Mouse (Mus musculus): ENCODE measurements around the gene Endov. TPM values are rescaled to one million over a fixed set of nuclear protein-coding genes. Genes with fewer than 3 reads are reported as not detected.

The Endov gene
- polyA plus RNA-seq, 1 experiment, result 1.2 TPM

DNA sequence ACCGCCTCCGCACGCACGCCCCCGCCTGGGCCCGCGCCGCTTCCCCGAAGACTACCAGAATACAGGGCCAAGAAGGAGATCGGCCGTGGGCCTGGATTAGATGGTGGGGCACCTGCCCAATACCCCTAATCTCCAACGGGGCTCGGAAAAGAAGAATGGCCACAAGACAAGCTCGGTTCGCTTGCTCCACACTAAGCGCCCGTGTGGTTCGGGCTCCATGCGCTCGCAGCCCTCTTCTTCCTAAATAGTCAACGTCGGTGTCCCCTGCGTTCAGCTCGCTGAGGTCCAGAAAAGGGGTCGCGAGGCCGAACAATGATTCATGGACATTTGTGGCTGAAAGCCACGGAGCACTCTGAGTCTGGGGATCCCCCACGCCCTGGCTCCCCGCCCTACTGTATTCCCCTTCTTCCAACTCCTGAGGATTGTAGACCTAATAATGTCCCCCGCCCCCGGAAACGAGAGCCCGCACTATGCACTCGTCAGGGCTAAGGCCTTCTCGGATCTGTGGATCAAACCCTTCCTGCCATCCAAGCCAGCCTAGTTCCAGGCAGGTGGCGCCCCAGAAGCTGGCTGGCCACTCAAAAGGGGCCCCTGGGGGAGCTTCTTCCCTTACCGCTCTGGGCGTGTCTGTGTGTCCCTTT is 56.9 kb downstream of the Endov start:
- H3K27me3 ChIP-seq (ENCODE audit: control insufficient read depth), result peaks cover 90% of the 10 kb centered on the region
- H3K4me3 ChIP-seq (replicated peaks), result no peak overlapping the region
- H3K4me1 ChIP-seq (ENCODE audit: control insufficient read depth), result no peaks in the 10 kb centered on the region; the same call in 1 of the 2 replicates
- no peaks in the 10 kb centered on the region for H3K36me3 ChIP-seq (ENCODE audit: control insufficient read depth)
- TF ChIP-seq TAL1 (IDR thresholded peaks at IDR 0.05; ENCODE audit: low read length), result no peak
- no peak for TF ChIP-seq GATA1 (IDR thresholded peaks at IDR 0.05; ENCODE audit: low read length)
- peaks cover 10% of the 10 kb centered on the region; the same call in 1 of the 2 replicates for H3K9me3 ChIP-seq (ENCODE audit: control insufficient read depth, low read length)

DNA sequence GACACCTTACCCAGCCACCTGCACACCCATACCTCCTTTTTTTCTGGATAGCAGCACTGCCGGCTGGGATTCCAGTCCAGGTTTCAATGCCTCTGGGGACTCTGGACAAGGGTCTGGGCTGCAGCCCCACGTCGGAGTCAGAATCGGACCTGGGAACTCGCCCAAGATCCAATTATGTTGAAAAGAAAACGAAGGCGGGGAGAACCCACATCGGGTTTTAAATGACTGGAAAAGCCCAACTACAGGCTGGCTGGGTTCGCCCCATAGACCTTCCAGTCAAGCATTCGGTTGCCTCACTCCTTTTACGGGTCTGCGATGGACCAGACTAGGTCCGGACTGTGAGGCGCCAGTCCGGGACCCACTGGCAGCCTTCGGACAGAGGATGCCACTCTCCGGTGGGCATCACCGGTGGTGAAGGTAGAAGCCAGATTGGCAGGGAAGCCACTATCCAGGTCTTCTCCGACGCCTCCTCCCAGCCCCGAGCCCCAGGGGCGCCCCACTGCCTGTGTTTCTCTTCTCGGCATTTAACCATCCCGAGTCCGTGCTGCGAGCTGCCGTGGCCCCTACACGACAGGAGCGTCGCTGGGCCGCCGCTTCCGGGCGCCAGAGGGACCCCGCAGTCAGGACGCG is 57.7 kb downstream of the Endov start:
- H3K36me3 ChIP-seq (ENCODE audit: control insufficient read depth), result no peaks in the 10 kb centered on the region
- TF ChIP-seq TAL1 (IDR thresholded peaks at IDR 0.05; ENCODE audit: low read length), result no peak
- no peak for TF ChIP-seq GATA1 (IDR thresholded peaks at IDR 0.05; ENCODE audit: low read length)
- H3K27me3 ChIP-seq (ENCODE audit: control insufficient read depth), result peaks cover 82% of the 10 kb centered on the region
- H3K4me3 ChIP-seq (replicated peaks), result no peak overlapping the region
- H3K4me1 ChIP-seq (ENCODE audit: control insufficient read depth), result no peaks in the 10 kb centered on the region; the same call in 1 of the 2 replicates
- peaks cover 10% of the 10 kb centered on the region; the same call in 1 of the 2 replicates for H3K9me3 ChIP-seq (ENCODE audit: control insufficient read depth, low read length)

DNA sequence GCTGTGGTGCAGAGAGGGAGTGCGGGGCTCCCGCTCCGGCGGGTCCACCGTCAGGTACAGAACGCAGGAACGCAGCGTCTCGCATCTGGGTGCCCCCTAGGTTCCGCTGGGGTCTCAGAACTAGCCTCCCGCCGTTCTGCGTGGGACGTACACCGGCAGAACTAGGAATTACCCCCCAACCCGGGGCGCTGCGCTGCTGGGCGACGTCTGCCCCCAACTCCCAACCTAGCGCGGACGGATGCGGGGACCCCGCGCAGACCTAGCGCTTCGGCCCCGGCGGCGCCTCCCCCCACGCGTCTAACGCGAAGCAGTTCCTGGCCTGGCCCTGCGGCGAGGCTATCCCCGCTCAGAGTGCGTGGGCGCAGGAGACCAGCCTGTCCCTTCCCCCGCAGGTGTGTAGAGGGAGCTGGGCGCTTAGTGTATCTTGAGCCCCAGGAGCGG is 58.2 kb downstream of the Endov start:
- Histone ChIP-seq H3K9me3 (ENCODE audit: control insufficient read depth, low read length) (peaks cover 10% of the 10 kb centered on the region; the same call in 1 of the 2 replicates), H3K27me3 (ENCODE audit: control insufficient read depth) (peaks cover 78% of the 10 kb centered on the region), H3K36me3 (ENCODE audit: control insufficient read depth) (no peaks in the 10 kb centered on the region), H3K4me1 (ENCODE audit: control insufficient read depth) (no peaks in the 10 kb centered on the region; the same call in 1 of the 2 replicates), H3K4me3 (replicated peaks) (no peak overlapping the region)
- TF ChIP-seq GATA1 (IDR thresholded peaks at IDR 0.05; ENCODE audit: low read length), result no peak
- TF ChIP-seq TAL1 (IDR thresholded peaks at IDR 0.05; ENCODE audit: low read length), result no peak

DNA sequence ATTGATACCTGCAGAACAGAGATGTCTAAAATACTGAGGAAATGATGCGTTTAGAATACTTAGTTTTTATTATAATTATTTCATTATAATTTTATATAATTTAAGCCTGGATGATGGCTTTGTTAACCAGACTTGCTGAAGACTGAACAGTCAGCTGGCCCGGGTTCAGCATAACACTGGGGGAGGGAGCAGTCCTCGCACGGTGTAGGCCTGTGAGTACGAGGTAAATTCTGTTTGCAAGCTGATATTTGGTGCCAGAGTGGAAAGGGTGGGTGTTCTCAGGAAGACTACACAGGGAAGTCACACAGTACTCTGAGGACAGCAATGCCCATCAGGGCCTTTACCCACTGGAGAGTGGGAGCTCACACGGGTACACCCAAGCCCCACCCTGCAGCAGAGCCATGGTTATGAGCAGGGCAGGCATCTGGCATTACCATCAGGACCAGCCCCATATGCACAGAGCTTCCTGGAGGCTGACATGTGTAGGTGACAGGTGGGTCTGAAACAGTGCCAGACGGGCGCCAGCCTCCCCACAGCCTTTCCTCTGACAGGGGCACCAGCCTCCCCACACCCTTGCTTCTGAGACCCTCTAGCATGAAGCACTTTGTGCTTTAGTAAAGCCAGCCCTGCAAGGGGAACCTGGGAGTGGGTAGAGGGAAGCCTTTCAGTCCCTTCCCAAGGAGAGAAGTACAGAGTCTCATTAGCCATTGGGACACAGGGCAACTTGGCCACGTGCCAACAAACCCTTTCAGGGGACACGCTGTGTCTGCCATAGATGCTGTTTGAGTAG is 59.6 kb downstream of the Endov start:
- Histone ChIP-seq H3K9me3 (ENCODE audit: control insufficient read depth, low read length) (peaks cover 10% of the 10 kb centered on the region; the same call in 1 of the 2 replicates), H3K4me1 (ENCODE audit: control insufficient read depth) (no peaks in the 10 kb centered on the region; the same call in 1 of the 2 replicates), H3K36me3 (ENCODE audit: control insufficient read depth) (no peaks in the 10 kb centered on the region), H3K27me3 (ENCODE audit: control insufficient read depth) (peaks cover 65% of the 10 kb centered on the region), H3K4me3 (replicated peaks) (no peak overlapping the region)
- TF ChIP-seq TAL1 (IDR thresholded peaks at IDR 0.05; ENCODE audit: low read length), result no peak
- TF ChIP-seq GATA1 (IDR thresholded peaks at IDR 0.05; ENCODE audit: low read length), result no peak

DNA sequence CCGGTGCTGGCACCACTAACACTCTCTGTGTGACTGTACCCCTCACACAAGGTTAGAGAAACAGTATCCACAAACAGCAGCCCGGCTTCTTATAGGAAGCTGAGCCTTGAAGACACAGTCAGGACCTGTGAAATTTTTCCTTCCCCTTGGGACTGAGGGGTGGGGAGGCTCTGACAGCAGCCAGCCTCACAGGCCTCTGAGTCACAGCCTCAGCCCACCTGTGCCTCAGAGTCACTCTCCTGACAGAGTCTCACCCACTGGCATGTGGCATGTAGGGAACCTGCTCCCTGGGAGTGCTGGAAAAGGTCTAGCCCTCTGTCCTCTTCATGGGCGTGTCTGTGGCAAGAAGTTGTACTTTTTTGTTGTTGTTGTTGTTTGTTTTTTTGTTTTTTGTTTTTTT is 60.3 kb downstream of the Endov start:
- H3K4me1 ChIP-seq (ENCODE audit: control insufficient read depth), result no peaks in the 10 kb centered on the region; the same call in 1 of the 2 replicates
- no peaks in the 10 kb centered on the region for H3K36me3 ChIP-seq (ENCODE audit: control insufficient read depth)
- no peak for TF ChIP-seq TAL1 (IDR thresholded peaks at IDR 0.05; ENCODE audit: low read length)
- TF ChIP-seq GATA1 (IDR thresholded peaks at IDR 0.05; ENCODE audit: low read length), result no peak
- H3K4me3 ChIP-seq (replicated peaks), result no peak overlapping the region
- peaks cover 10% of the 10 kb centered on the region; the same call in 1 of the 2 replicates for H3K9me3 ChIP-seq (ENCODE audit: control insufficient read depth, low read length)
- H3K27me3 ChIP-seq (ENCODE audit: control insufficient read depth), result peaks cover 60% of the 10 kb centered on the region

DNA sequence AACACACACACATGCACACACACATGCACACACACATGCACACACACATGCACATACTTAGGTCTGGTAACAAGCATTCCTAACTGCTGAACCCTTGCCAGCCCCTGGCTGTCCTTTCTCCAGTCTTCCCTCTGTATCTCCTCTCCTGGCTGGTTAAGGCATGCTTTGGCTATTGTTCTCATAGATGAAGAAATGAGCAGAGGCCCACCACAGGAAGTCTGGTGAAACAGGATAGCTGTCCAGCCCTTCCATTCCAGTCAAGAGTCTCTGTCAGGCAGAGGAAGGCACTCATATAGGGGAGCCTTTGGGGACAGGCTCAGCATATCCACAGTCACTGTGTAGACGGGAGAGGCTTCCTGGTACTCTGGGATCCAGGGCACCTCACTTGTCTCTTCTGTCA is 61.2 kb downstream of the Endov start:
- Histone ChIP-seq H3K36me3 (ENCODE audit: control insufficient read depth) (no peaks in the 10 kb centered on the region), H3K9me3 (ENCODE audit: control insufficient read depth, low read length) (peaks cover 8% of the 10 kb centered on the region; the same call in 1 of the 2 replicates), H3K4me1 (ENCODE audit: control insufficient read depth) (no peaks in the 10 kb centered on the region; the same call in 1 of the 2 replicates), H3K4me3 (replicated peaks) (no peak overlapping the region), H3K27me3 (ENCODE audit: control insufficient read depth) (peaks cover 56% of the 10 kb centered on the region)
- TF ChIP-seq TAL1 (IDR thresholded peaks at IDR 0.05; ENCODE audit: low read length) (no peak), GATA1 (IDR thresholded peaks at IDR 0.05; ENCODE audit: low read length) (no peak)

DNA sequence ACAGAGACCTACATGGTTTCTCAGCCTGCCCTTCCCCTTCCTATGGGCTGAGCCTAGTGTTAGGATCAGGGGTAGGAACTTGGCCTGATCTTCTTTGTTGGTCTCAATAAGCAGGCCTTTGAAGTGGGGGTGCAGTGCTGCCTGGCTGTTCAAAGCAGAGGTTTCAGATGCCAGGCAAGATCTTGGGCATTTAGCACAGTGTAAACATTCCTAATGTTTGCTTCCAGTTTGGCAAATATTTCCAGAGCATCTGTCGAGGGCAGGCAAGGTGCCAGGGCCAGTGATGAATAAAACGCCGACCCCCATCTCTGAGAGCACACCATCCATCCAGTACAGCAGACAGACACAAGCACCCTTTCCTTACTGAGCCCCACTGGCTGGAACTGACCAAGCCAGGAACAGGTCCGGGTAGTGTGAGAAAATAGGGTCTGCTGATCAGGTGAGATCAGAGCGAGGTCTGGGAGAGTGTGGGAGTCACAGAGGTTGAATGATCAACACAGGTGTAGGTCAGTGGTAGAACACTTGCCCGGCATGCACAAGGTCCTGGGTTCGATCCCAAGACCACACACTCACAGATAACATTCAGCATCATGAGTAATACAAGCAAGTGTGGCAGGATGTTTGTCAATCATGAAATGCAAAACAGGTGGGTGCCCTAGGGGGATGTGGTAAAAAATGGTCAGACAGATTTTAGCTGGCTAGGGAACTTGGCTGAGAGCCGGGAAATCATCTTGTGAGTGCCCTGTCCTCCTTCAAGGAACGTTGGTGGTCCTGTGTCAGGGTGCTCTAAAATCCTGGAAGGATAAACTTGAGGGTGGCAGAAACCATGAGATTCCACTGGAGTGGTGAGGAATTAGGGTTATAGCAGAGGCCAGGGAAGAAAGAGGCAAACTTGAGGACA is 62.0 kb downstream of the Endov start:
- Histone ChIP-seq H3K4me1 (ENCODE audit: control insufficient read depth) (no peaks in the 10 kb centered on the region), H3K9me3 (ENCODE audit: control insufficient read depth, low read length) (peaks cover 5% of the 10 kb centered on the region; the same call in 1 of the 2 replicates), H3K27me3 (ENCODE audit: control insufficient read depth) (peaks cover 49% of the 10 kb centered on the region), H3K4me3 (replicated peaks) (no peak overlapping the region), H3K36me3 (ENCODE audit: control insufficient read depth) (no peaks in the 10 kb centered on the region)
- no peak for TF ChIP-seq GATA1 (IDR thresholded peaks at IDR 0.05; ENCODE audit: low read length)
- no peak for TF ChIP-seq TAL1 (IDR thresholded peaks at IDR 0.05; ENCODE audit: low read length)

DNA sequence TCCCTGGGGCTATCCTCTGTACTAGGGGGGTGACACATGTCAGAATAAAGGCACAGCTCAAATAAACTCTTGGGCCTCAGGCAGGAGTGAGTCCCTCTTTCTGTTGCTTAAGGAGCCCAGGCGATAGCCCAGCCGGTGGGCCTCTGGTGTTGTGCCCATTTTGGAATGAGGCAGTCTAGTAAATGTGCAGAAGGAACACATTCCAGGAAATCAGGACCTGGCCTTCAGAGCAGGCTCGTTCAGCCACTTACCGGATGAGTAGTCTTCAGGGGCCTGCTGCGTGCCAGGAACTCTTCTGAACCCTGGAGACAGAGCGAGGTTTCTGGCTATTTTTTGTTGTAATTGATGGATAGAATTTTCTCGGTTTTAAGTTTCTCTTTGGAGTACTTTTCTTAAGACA is 63.6 kb downstream of the Endov start:
- H3K27me3 ChIP-seq (ENCODE audit: control insufficient read depth), result peaks cover 35% of the 10 kb centered on the region

More for the DNA sequence above, 63.6 kb downstream of the Endov start:
- H3K4me1 ChIP-seq (ENCODE audit: control insufficient read depth), result no peaks in the 10 kb centered on the region
- TF ChIP-seq GATA1 (IDR thresholded peaks at IDR 0.05; ENCODE audit: low read length) (no peak), TAL1 (IDR thresholded peaks at IDR 0.05; ENCODE audit: low read length) (no peak)
- no peaks in the 10 kb centered on the region for H3K9me3 ChIP-seq (ENCODE audit: control insufficient read depth, low read length)
- H3K36me3 ChIP-seq (ENCODE audit: control insufficient read depth), result no peaks in the 10 kb centered on the region
- H3K4me3 ChIP-seq (replicated peaks), result no peak overlapping the region
